Mouse (Mus musculus) granulocyte monocyte progenitor cell, adult 5-6 weeks (primary cell): ENCODE measurements around the gene Gm17304. TPM values are rescaled to one million over a fixed set of nuclear protein-coding genes. Genes with fewer than 3 reads are reported as not detected.

Source experiments
- ATAC-seq: replicated peaks from 2 replicates; pipeline ENCODE4 v1.8.0; 2016; ENCODE audit warnings: mild to moderate bottlenecking, moderate TSS enrichment, inconsistent platforms; ENCODE audit not compliant: poor library complexity, severe bottlenecking
- total RNA-seq, 2 experiments: library from RNA; stranded (forward) in 1 of 2; stranded (reverse) in 1 of 2; fragments of 200-712, 200-1000 nt in 1 of 2; fragments of >200 nt in 1 of 2; fragmentation: Nextera tagmentation in 1 of 2; gene quantifications; 2 replicates each; pipeline ENCODE4 v1.2.3; 2014 to 2017

Gm17304 gene
- total RNA-seq, 2 experiments from 2014 or later, result not detected

GRCm38 (mm10) chr5:106620446-106620845 lies 11.5 kb downstream of the Gm17304 start:
- no peak for ATAC-seq

- no peak for ATAC-seq
Measured at GRCm38 (mm10) chr5:106622193-106622592, 13.3 kb downstream of the Gm17304 start.

- ATAC-seq, result no peak
Measured at GRCm38 (mm10) chr5:106623337-106623736, 14.4 kb downstream of the Gm17304 start.

GRCm38 (mm10) chr5:106628369-106629149 lies 19.7 kb downstream of the Gm17304 start:
- ATAC-seq, result no peak

- ATAC-seq, result no peak
Measured at GRCm38 (mm10) chr5:106636423-106636946, 27.6 kb downstream of the Gm17304 start.

- no peak for ATAC-seq
Measured at GRCm38 (mm10) chr5:106639627-106640026, 30.7 kb downstream of the Gm17304 start.

GRCm38 (mm10) chr5:106640235-106640809 lies 31.4 kb downstream of the Gm17304 start:
- no peak for ATAC-seq

GRCm38 (mm10) chr5:106641876-106642275 lies 33.0 kb downstream of the Gm17304 start:
- ATAC-seq, result no peak

- no peak for ATAC-seq
Measured at GRCm38 (mm10) chr5:106643434-106643833, 34.5 kb downstream of the Gm17304 start.

GRCm38 (mm10) chr5:106649441-106649840 lies 40.5 kb downstream of the Gm17304 start:
- no peak for ATAC-seq

- ATAC-seq, result peak; percentile 46; the same call in 1 of the 2 replicates
Measured at GRCm38 (mm10) chr5:106649995-106650394, 41.1 kb downstream of the Gm17304 start.

- no peak for ATAC-seq
Measured at GRCm38 (mm10) chr5:106652220-106652753, 43.4 kb downstream of the Gm17304 start.

GRCm38 (mm10) chr5:106652790-106653328 lies 44.0 kb downstream of the Gm17304 start:
- no peak for ATAC-seq

Other genes with a start within 250 kb of the Gm17304 start
- gene Barhl2, start 150.9 kb upstream of the Gm17304 start, total RNA-seq (2014; fragmentation: Nextera tagmentation), result not detected in 2 replicates
- gene Barhl2, start 150.9 kb upstream of the Gm17304 start, total RNA-seq (2017), result not detected in 2 replicates
- gene Zfp644, start 88.2 kb downstream of the Gm17304 start, total RNA-seq (2014; fragmentation: Nextera tagmentation), result 70.3 and 74.0 TPM in 2 replicates
- gene Zfp644, start 88.2 kb downstream of the Gm17304 start, total RNA-seq (2017), result 61.9 and 63.9 TPM in 2 replicates